Mouse (Mus musculus) CH12.LX (cell line): ENCODE results near the gene Abcd3. TPM values are rescaled to one million over a fixed set of nuclear protein-coding genes. Genes with fewer than 3 reads are reported as not detected.

Source experiments
- DNase-seq: peaks from one replicate; pipeline ENCODE4 v3.0.0-alpha.2; 2013; ENCODE audit errors: extremely low read depth
- H3K27ac ChIP-seq: 2 replicates; pipeline ENCODE4 v1.5.1; 2012; ENCODE audit warnings: low read depth, mild to moderate bottlenecking, control low read depth, moderate library complexity; ENCODE audit not compliant: insufficient read depth
- H3K27me3 ChIP-seq: replicated peaks from 2 replicates; pipeline ENCODE3; 2012; ENCODE audit warnings: inconsistent platforms
- H3K36me3 ChIP-seq, 2 experiments: replicated peaks in 1 of 2; 2 replicates each; pipeline versions ENCODE3 to v1.6.1; 2012; ENCODE audit warnings: inconsistent platforms in 1 of 2, low read length in 1 of 2, mild to moderate bottlenecking in 1 of 2, mixed read lengths in 1 of 2, moderate library complexity in 1 of 2; ENCODE audit not compliant: control insufficient read depth in 1 of 2, insufficient read depth in 1 of 2
- H3K4me1 ChIP-seq, 2 experiments: 2 replicates each; pipeline ENCODE4 v1.6.1; 2012; ENCODE audit warnings: inconsistent platforms in 1 of 2, moderate library complexity in 1 of 2; ENCODE audit not compliant: insufficient read depth in 2 of 2, control insufficient read depth in 1 of 2
- H3K4me2 ChIP-seq: 2 replicates; pipeline ENCODE4 v1.6.1; 2012; ENCODE audit warnings: low read depth, mild to moderate bottlenecking, control low read depth; ENCODE audit not compliant: poor library complexity, insufficient read depth, severe bottlenecking
- H3K4me3 ChIP-seq, 3 experiments: fragments of 150-350 bp in 1 of 3; sonication (generic) in 1 of 3; replicated peaks in 1 of 3; 2 replicates each; pipeline versions ENCODE3 to v1.5.1; 2011 to 2012; ENCODE audit warnings: low read depth in 2 of 3, low read length in 2 of 3, mild to moderate bottlenecking in 2 of 3, moderate library complexity in 2 of 3, control low read depth in 1 of 3, improper control_type of control experiment in 1 of 3, inconsistent platforms in 1 of 3, mixed read lengths in 1 of 3; ENCODE audit not compliant: poor library complexity in 1 of 3
- H3K79me2 ChIP-seq: replicated peaks from 2 replicates; pipeline ENCODE4 v1.6.1; 2012; ENCODE audit warnings: mild to moderate bottlenecking, moderate library complexity; ENCODE audit not compliant: control insufficient read depth, poor library complexity, insufficient read depth, severe bottlenecking; ENCODE audit errors: extremely low read depth
- H3K9ac ChIP-seq: 2 replicates; pipeline ENCODE4 v1.6.1; 2012; ENCODE audit warnings: low read depth, mild to moderate bottlenecking, control low read depth, moderate library complexity; ENCODE audit not compliant: insufficient read depth
- H3K9me3 ChIP-seq: replicated peaks from 2 replicates; pipeline ENCODE3; 2012; ENCODE audit warnings: low read length, inconsistent platforms, mixed read lengths
- BHLHE40 ChIP-seq: IDR thresholded peaks from 2 replicates; pipeline ENCODE4 v1.6.1; 2011; ENCODE audit warnings: mild to moderate bottlenecking, low read depth, low read length, improper control_type of control experiment
- CHD2 ChIP-seq: IDR thresholded peaks from 2 replicates; pipeline ENCODE4 v1.6.1; 2011; ENCODE audit warnings: low read length, improper control_type of control experiment
- CTCF ChIP-seq, 2 experiments: IDR thresholded peaks in 1 of 2; conservative IDR thresholded peaks in 1 of 2; 2 replicates each; pipeline ENCODE4 v1.5.1; 2011 to 2012; ENCODE audit warnings: low read depth in 2 of 2, low read length in 2 of 2, improper control_type of control experiment in 1 of 2, inconsistent platforms in 1 of 2, mild to moderate bottlenecking in 1 of 2, moderate library complexity in 1 of 2
- E2F4 ChIP-seq: IDR thresholded peaks from 2 replicates; pipeline ENCODE4 v1.6.1; 2011; ENCODE audit warnings: low read depth, low read length, improper control_type of control experiment; ENCODE audit not compliant: insufficient replicate concordance
- ELF1 ChIP-seq: IDR thresholded peaks from 2 replicates; pipeline ENCODE4 v1.6.1; 2014; ENCODE audit warnings: low read depth, mild to moderate bottlenecking, inconsistent platforms, low read length, improper control_type of control experiment
- EP300 ChIP-seq: IDR thresholded peaks from 2 replicates; pipeline ENCODE4 v1.6.1; 2011; ENCODE audit warnings: low read length, improper control_type of control experiment
- ETS1 ChIP-seq: conservative IDR thresholded peaks from 2 replicates; pipeline ENCODE4 v1.6.1; 2012; ENCODE audit warnings: low read depth, mild to moderate bottlenecking, inconsistent platforms, low read length, improper control_type of control experiment, moderate library complexity
- HCFC1 ChIP-seq: IDR thresholded peaks from 2 replicates; pipeline ENCODE4 v1.6.1; 2012; ENCODE audit warnings: low read depth, mild to moderate bottlenecking, inconsistent platforms, low read length, improper control_type of control experiment
- IRF4 ChIP-seq: IDR thresholded peaks from 2 replicates; pipeline ENCODE4 v1.6.1; 2014; ENCODE audit warnings: low read depth, mild to moderate bottlenecking, inconsistent platforms, low read length, improper control_type of control experiment
- JUN ChIP-seq: IDR thresholded peaks from 2 replicates; pipeline ENCODE4 v1.6.1; 2011; ENCODE audit warnings: low read depth, mild to moderate bottlenecking, low read length, improper control_type of control experiment, moderate library complexity; ENCODE audit not compliant: insufficient read depth
- MAX ChIP-seq: IDR thresholded peaks from 2 replicates; pipeline ENCODE4 v1.6.1; 2011; ENCODE audit warnings: low read length, improper control_type of control experiment
- MAZ ChIP-seq: IDR thresholded peaks from 2 replicates; pipeline ENCODE4 v1.6.1; 2012; ENCODE audit warnings: low read depth, mild to moderate bottlenecking, inconsistent platforms, low read length, improper control_type of control experiment, moderate library complexity
- MEF2A ChIP-seq: IDR thresholded peaks from 2 replicates; pipeline ENCODE4 v1.6.1; 2014; ENCODE audit warnings: low read depth, mild to moderate bottlenecking, inconsistent platforms, low read length, improper control_type of control experiment, borderline replicate concordance
- POLR2A ChIP-seq: IDR thresholded peaks from 2 replicates; pipeline ENCODE4 v1.6.1; 2011; ENCODE audit warnings: low read depth, mild to moderate bottlenecking, improper control_type of control experiment, low read length
- RAD21 ChIP-seq: IDR thresholded peaks from 2 replicates; pipeline ENCODE4 v1.6.1; 2011; ENCODE audit warnings: low read depth, mild to moderate bottlenecking, low read length, improper control_type of control experiment, moderate library complexity
- SMC3 ChIP-seq: IDR thresholded peaks from 2 replicates; pipeline ENCODE4 v1.6.1; 2011; ENCODE audit warnings: low read depth, low read length, improper control_type of control experiment
- UBTF ChIP-seq: IDR thresholded peaks from 2 replicates; pipeline ENCODE4 v1.6.1; 2012; ENCODE audit warnings: low read depth, mild to moderate bottlenecking, inconsistent platforms, low read length, improper control_type of control experiment, moderate library complexity
- USF1 ChIP-seq: IDR thresholded peaks from 2 replicates; pipeline ENCODE4 v1.6.1; 2014; ENCODE audit warnings: low read depth, mild to moderate bottlenecking, inconsistent platforms, low read length, improper control_type of control experiment
- ZC3H11A ChIP-seq: IDR thresholded peaks from 2 replicates; pipeline ENCODE4 v1.6.1; 2012; ENCODE audit warnings: low read depth, mild to moderate bottlenecking, inconsistent platforms, low read length, improper control_type of control experiment
- ZKSCAN1 ChIP-seq: IDR thresholded peaks from 2 replicates; pipeline ENCODE4 v1.6.1; 2012; ENCODE audit warnings: low read depth, inconsistent platforms, low read length, improper control_type of control experiment, borderline replicate concordance
- ZNF384 ChIP-seq: IDR thresholded peaks from 2 replicates; pipeline ENCODE4 v1.6.1; 2012; ENCODE audit warnings: low read depth, low read length, improper control_type of control experiment, inconsistent platforms
- dilution Hi-C: fragments of 300-500 bp; cut with MboI; formaldehyde crosslinking; loops from 2 replicates; pipeline ENCODE4 v1.14.3; 2020; ENCODE audit warnings: low sequenced_read_pairs; ENCODE audit not compliant: extremely low pct_unique_long_range_greater_than_20kb, extremely low pct_ligation_motif_present
- in situ Hi-C: fragments of 300-500 bp; cut with MboI; formaldehyde crosslinking; loops from 3 replicates; pipeline ENCODE4 v1.14.3; 2019; ENCODE audit warnings: low sequenced_read_pairs, low pct_ligation_motif_present, low pct_unique_long_range_greater_than_20kb, mixed read lengths
- polyA plus RNA-seq: library from polyadenylated mRNA; unstranded; fragments of >175 nt; gene quantifications from 2 replicates; pipeline ENCODE4 v1.2.1, GENCODE M21; 2012; ENCODE audit warnings: low read depth; ENCODE audit not compliant: insufficient read length
- total RNA-seq, 2 experiments: library from RNA; depleted of rRNA; stranded (reverse); fragments of 300-350 nt in 1 of 2; fragments of >200 nt in 1 of 2; gene quantifications; 2 replicates each; pipeline ENCODE4 v1.2.3; 2012 to 2014

The Abcd3 gene
- total and polyA plus RNA-seq, 3 experiments = 53.5 to 65.9 (median 53.8) TPM

DNA sequence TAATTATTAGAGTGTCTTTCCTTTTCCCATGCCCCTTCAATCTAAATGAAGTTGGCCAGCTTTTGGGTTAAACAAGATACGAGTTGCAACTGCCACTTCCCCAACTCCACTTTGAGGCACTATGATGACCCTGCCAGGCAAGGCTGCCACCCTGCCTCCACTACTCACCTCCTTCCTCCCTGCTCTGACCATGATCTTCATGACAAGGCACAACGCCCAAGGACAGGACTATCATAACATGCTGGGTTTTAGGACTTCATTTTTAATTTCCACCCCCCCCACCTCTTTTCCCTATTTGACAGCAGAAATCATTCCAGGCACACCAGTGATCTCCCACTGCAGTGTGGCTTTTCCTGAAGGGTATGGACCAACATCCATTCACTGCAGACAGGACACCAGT lies 77.2 kb downstream of the Abcd3 start:
- dilution Hi-C loops = no loop called here
- H3K27me3 ChIP-seq = no peaks in the 10 kb centered on the region
- H3K9me3 ChIP-seq = no peaks in the 10 kb centered on the region
- no peaks in the 10 kb centered on the region for H3K79me2 ChIP-seq
- peaks cover 0 to 3% of the 10 kb centered on the region in 2 experiments for H3K36me3 ChIP-seq
- H3K4me3 ChIP-seq = no peak overlapping the region
- no peak overlapping the region for H3K4me2 ChIP-seq
- no peak for TF ChIP-seq JUN
- TF ChIP-seq MEF2A = no peak
- TF ChIP-seq EP300 = no peak
- no peak for TF ChIP-seq E2F4
- no peak for TF ChIP-seq ETS1
- no peak for TF ChIP-seq BHLHE40
- TF ChIP-seq ELF1 = no peak
- TF ChIP-seq CHD2 = no peak
- TF ChIP-seq POLR2A = no peak
- no peak for TF ChIP-seq HCFC1
- no peak for TF ChIP-seq MAX
- TF ChIP-seq USF1 = no peak
- TF ChIP-seq SMC3 = no peak
- TF ChIP-seq ZKSCAN1 = no peak
- no peak for TF ChIP-seq CTCF (conservative IDR thresholded peaks at IDR 0.05 in 1 of 2, IDR thresholded peaks at IDR 0.05 in 1 of 2; ENCODE audit: low read depth in 2 of 2, low read length in 2 of 2)
- TF ChIP-seq UBTF = no peak
- no peak for TF ChIP-seq IRF4
- DNase-seq = no peak
- H3K27ac ChIP-seq = no peak overlapping the region
- in situ Hi-C loops = loop anchor here (25.0 kb wide), 1 partner anchor 576 kb away; the partner anchor contains the start of gene Rwdd3
- no peak overlapping the region for H3K9ac ChIP-seq
- H3K4me1 ChIP-seq = peaks cover 0 to 12% of the 10 kb centered on the region in 2 experiments; a peak in 2 of 4 replicates

- dilution Hi-C loops = no loop called here
- no peak overlapping the region for H3K4me3 ChIP-seq
Measured at GRCm38 (mm10) chr3:121737453-121737852, 77.6 kb downstream of the Abcd3 start.

More at GRCm38 (mm10) chr3:121737453-121737852, 77.6 kb downstream of the Abcd3 start:
- in situ Hi-C loops = loop anchor here (25.0 kb wide), 1 partner anchor 575 kb away; the partner anchor contains the start of gene Rwdd3
- Histone ChIP-seq H3K79me2 (no peaks in the 10 kb centered on the region), H3K36me3 (peaks cover 0 to 6% of the 10 kb centered on the region in 2 experiments), H3K4me1 (peaks cover 0 to 12% of the 10 kb centered on the region in 2 experiments; a peak in 2 of 4 replicates), H3K27me3 (no peaks in the 10 kb centered on the region), H3K4me2 (no peak overlapping the region), H3K9ac (no peak overlapping the region), H3K9me3 (no peaks in the 10 kb centered on the region), H3K27ac (no peak overlapping the region)
- TF ChIP-seq IRF4 (no peak), CTCF (conservative IDR thresholded peaks at IDR 0.05 in 1 of 2, IDR thresholded peaks at IDR 0.05 in 1 of 2; ENCODE audit: low read depth in 2 of 2, low read length in 2 of 2) (peak in 1 of 2 experiments; percentile 68; a peak in 2 of 4 replicates), SMC3 (peak; percentile 67), ZC3H11A (peak; percentile 5; the same call in 1 of the 2 replicates), CHD2 (peak; percentile 53; the same call in 1 of the 2 replicates), RAD21 (peak; percentile 44), MAZ (0 out of 2 replicates have a peak, but pooled peaks have one; percentile 32), ZNF384 (no peak)
- peak; percentile 45 for DNase-seq
